Mouse (Mus musculus): ENCODE measurements around the gene Cit. TPM values are rescaled to one million over a fixed set of nuclear protein-coding genes. Genes with fewer than 3 reads are reported as not detected.

The Cit gene
- polyA plus RNA-seq, 1 experiment from 2014 or later, result 27.5 TPM

GRCm38 (mm10) chr5:115979134-115979696, 134.1 kb downstream of the Cit start:
- peaks cover 8% of the 10 kb centered on the region; the same call in 1 of the 2 replicates for H3K36me3 ChIP-seq (replicated peaks; ENCODE audit: control insufficient read depth, insufficient read depth)
- DNase-seq (ENCODE audit: low spot score) (no peak), ATAC-seq (ENCODE audit: low FRiP score) (no peak)
- no peaks in the 10 kb centered on the region for H3K27me3 ChIP-seq (ENCODE audit: control insufficient read depth, insufficient read depth, low read length)
- WGBS, result 62% methylated on average over 15 of the region's 16 CpGs
- peaks cover 3% of the 10 kb centered on the region; the same call in 1 of the 2 replicates for H3K4me1 ChIP-seq (replicated peaks; ENCODE audit: control insufficient read depth, insufficient read depth, low read length)
- no peak overlapping the region for H3K4me2 ChIP-seq (replicated peaks)
- no peaks in the 10 kb centered on the region for H3K9me3 ChIP-seq (ENCODE audit: control insufficient read depth, low read length)
- no peak overlapping the region for H3K9ac ChIP-seq
- H3K4me3 ChIP-seq (replicated peaks; ENCODE audit: low read length), result no peak overlapping the region
- no peak overlapping the region for H3K27ac ChIP-seq

- DNase-seq (ENCODE audit: low spot score) (no peak), ATAC-seq (ENCODE audit: low FRiP score) (no peak)
- no peak overlapping the region for H3K27ac ChIP-seq
- no peak overlapping the region for H3K4me3 ChIP-seq (replicated peaks; ENCODE audit: low read length)
- H3K27me3 ChIP-seq (ENCODE audit: control insufficient read depth, insufficient read depth, low read length), result no peaks in the 10 kb centered on the region
- H3K4me2 ChIP-seq (replicated peaks), result no peak overlapping the region
- H3K9me3 ChIP-seq (ENCODE audit: control insufficient read depth, low read length), result no peaks in the 10 kb centered on the region
- no peaks in the 10 kb centered on the region; the same call in 1 of the 2 replicates for H3K36me3 ChIP-seq (replicated peaks; ENCODE audit: control insufficient read depth, insufficient read depth)
- WGBS, result 91% methylated on average over 9 of the region's 9 CpGs
- H3K9ac ChIP-seq, result no peak overlapping the region
- H3K4me1 ChIP-seq (replicated peaks; ENCODE audit: control insufficient read depth, insufficient read depth, low read length), result peaks cover 3% of the 10 kb centered on the region; the same call in 1 of the 2 replicates
Measured at GRCm38 (mm10) chr5:115980537-115980936, 135.5 kb downstream of the Cit start.

- no peak for ATAC-seq (ENCODE audit: low FRiP score)
- DNase-seq (ENCODE audit: low spot score), result no peak
- Histone ChIP-seq H3K27ac (no peak overlapping the region), H3K4me2 (replicated peaks) (no peak overlapping the region), H3K36me3 (replicated peaks; ENCODE audit: control insufficient read depth, insufficient read depth) (no peaks in the 10 kb centered on the region; the same call in 1 of the 2 replicates), H3K4me3 (replicated peaks; ENCODE audit: low read length) (no peak overlapping the region), H3K27me3 (ENCODE audit: control insufficient read depth, insufficient read depth, low read length) (no peaks in the 10 kb centered on the region), H3K9ac (no peak overlapping the region), H3K9me3 (ENCODE audit: control insufficient read depth, low read length) (no peaks in the 10 kb centered on the region), H3K4me1 (replicated peaks; ENCODE audit: control insufficient read depth, insufficient read depth, low read length) (peaks cover 3% of the 10 kb centered on the region; the same call in 1 of the 2 replicates)
- WGBS, result 76% methylated on average over 7 of the region's 7 CpGs
Measured at GRCm38 (mm10) chr5:115982671-115983373, 137.7 kb downstream of the Cit start.

GRCm38 (mm10) chr5:115984392-115984791, 139.3 kb downstream of the Cit start:
- H3K9ac ChIP-seq, result no peak overlapping the region
- H3K27me3 ChIP-seq (ENCODE audit: control insufficient read depth, insufficient read depth, low read length), result no peaks in the 10 kb centered on the region
- no peak overlapping the region for H3K4me2 ChIP-seq (replicated peaks)
- no peaks in the 10 kb centered on the region for H3K4me1 ChIP-seq (replicated peaks; ENCODE audit: control insufficient read depth, insufficient read depth, low read length)
- no peaks in the 10 kb centered on the region for H3K9me3 ChIP-seq (ENCODE audit: control insufficient read depth, low read length)
- ATAC-seq (ENCODE audit: low FRiP score) (no peak), DNase-seq (ENCODE audit: low spot score) (no peak)
- WGBS, result 94% methylated on average over 6 of the region's 6 CpGs
- peaks cover 9% of the 10 kb centered on the region for H3K36me3 ChIP-seq (replicated peaks; ENCODE audit: control insufficient read depth, insufficient read depth)
- H3K4me3 ChIP-seq (replicated peaks; ENCODE audit: low read length), result no peak overlapping the region
- H3K27ac ChIP-seq, result no peak overlapping the region

- Histone ChIP-seq H3K4me1 (replicated peaks; ENCODE audit: control insufficient read depth, insufficient read depth, low read length) (no peaks in the 10 kb centered on the region), H3K4me3 (replicated peaks; ENCODE audit: low read length) (no peak overlapping the region), H3K9ac (no peak overlapping the region), H3K36me3 (replicated peaks; ENCODE audit: control insufficient read depth, insufficient read depth) (peaks cover 16% of the 10 kb centered on the region), H3K4me2 (replicated peaks) (no peak overlapping the region), H3K27me3 (ENCODE audit: control insufficient read depth, insufficient read depth, low read length) (no peaks in the 10 kb centered on the region), H3K9me3 (ENCODE audit: control insufficient read depth, low read length) (no peaks in the 10 kb centered on the region), H3K27ac (no peak overlapping the region)
- ATAC-seq (ENCODE audit: low FRiP score) (no peak), DNase-seq (ENCODE audit: low spot score) (no peak)
- 94% methylated on average over 11 of the region's 11 CpGs for WGBS
Measured at GRCm38 (mm10) chr5:115985101-115985500, 140.0 kb downstream of the Cit start.

- Histone ChIP-seq H3K27ac (no peak overlapping the region), H3K36me3 (replicated peaks; ENCODE audit: control insufficient read depth, insufficient read depth) (peaks cover 31% of the 10 kb centered on the region), H3K4me1 (replicated peaks; ENCODE audit: control insufficient read depth, insufficient read depth, low read length) (no peaks in the 10 kb centered on the region), H3K9ac (no peak overlapping the region), H3K9me3 (ENCODE audit: control insufficient read depth, low read length) (peaks cover 14% of the 10 kb centered on the region), H3K4me2 (replicated peaks) (no peak overlapping the region), H3K27me3 (ENCODE audit: control insufficient read depth, insufficient read depth, low read length) (no peaks in the 10 kb centered on the region), H3K4me3 (replicated peaks; ENCODE audit: low read length) (no peak overlapping the region)
- 88% methylated on average over 12 of the region's 12 CpGs for WGBS
- DNase-seq (ENCODE audit: low spot score), result no peak
- no peak for ATAC-seq (ENCODE audit: low FRiP score)
Measured at GRCm38 (mm10) chr5:115987284-115987683, 142.2 kb downstream of the Cit start.

- H3K4me2 ChIP-seq (replicated peaks), result no peak overlapping the region
- no peak overlapping the region for H3K9ac ChIP-seq
- no peaks in the 10 kb centered on the region for H3K27me3 ChIP-seq (ENCODE audit: control insufficient read depth, insufficient read depth, low read length)
- no peaks in the 10 kb centered on the region for H3K4me1 ChIP-seq (replicated peaks; ENCODE audit: control insufficient read depth, insufficient read depth, low read length)
- no peak overlapping the region for H3K4me3 ChIP-seq (replicated peaks; ENCODE audit: low read length)
- ATAC-seq (ENCODE audit: low FRiP score), result no peak
- WGBS, result 97% methylated on average over 11 of the region's 11 CpGs
- DNase-seq (ENCODE audit: low spot score), result no peak
- no peak overlapping the region for H3K27ac ChIP-seq
- H3K36me3 ChIP-seq (replicated peaks; ENCODE audit: control insufficient read depth, insufficient read depth), result peaks cover 31% of the 10 kb centered on the region
- peaks cover 14% of the 10 kb centered on the region for H3K9me3 ChIP-seq (ENCODE audit: control insufficient read depth, low read length)
Measured at GRCm38 (mm10) chr5:115991717-115992116, 146.6 kb downstream of the Cit start.

GRCm38 (mm10) chr5:115994101-115994500, 149.0 kb downstream of the Cit start:
- Histone ChIP-seq H3K4me2 (replicated peaks) (no peak overlapping the region), H3K4me3 (replicated peaks; ENCODE audit: low read length) (no peak overlapping the region), H3K9me3 (ENCODE audit: control insufficient read depth, low read length) (peaks cover 14% of the 10 kb centered on the region), H3K9ac (no peak overlapping the region), H3K27ac (no peak overlapping the region), H3K4me1 (replicated peaks; ENCODE audit: control insufficient read depth, insufficient read depth, low read length) (no peaks in the 10 kb centered on the region), H3K27me3 (ENCODE audit: control insufficient read depth, insufficient read depth, low read length) (no peaks in the 10 kb centered on the region), H3K36me3 (replicated peaks; ENCODE audit: control insufficient read depth, insufficient read depth) (peaks cover 24% of the 10 kb centered on the region)
- ATAC-seq (ENCODE audit: low FRiP score) (no peak), DNase-seq (ENCODE audit: low spot score) (no peak)
- WGBS, result 84% methylated on average over 15 of the region's 15 CpGs

GRCm38 (mm10) chr5:115997376-115997775, 152.3 kb downstream of the Cit start:
- no peaks in the 10 kb centered on the region for H3K9me3 ChIP-seq (ENCODE audit: control insufficient read depth, low read length)
- H3K4me3 ChIP-seq (replicated peaks; ENCODE audit: low read length), result no peak overlapping the region
- no peak for DNase-seq (ENCODE audit: low spot score)
- WGBS, result 81% methylated on average over 13 of the region's 13 CpGs
- H3K27ac ChIP-seq, result no peak overlapping the region
- no peak overlapping the region for H3K9ac ChIP-seq
- no peaks in the 10 kb centered on the region for H3K27me3 ChIP-seq (ENCODE audit: control insufficient read depth, insufficient read depth, low read length)
- ATAC-seq (ENCODE audit: low FRiP score), result no peak
- H3K4me2 ChIP-seq (replicated peaks), result no peak overlapping the region
- H3K4me1 ChIP-seq (replicated peaks; ENCODE audit: control insufficient read depth, insufficient read depth, low read length), result no peaks in the 10 kb centered on the region
- H3K36me3 ChIP-seq (replicated peaks; ENCODE audit: control insufficient read depth, insufficient read depth), result no peaks in the 10 kb centered on the region

Data from hindbrain, embryonic 14.5 days (tissue).